Mouse (Mus musculus) frontal cortex, postnatal 25 days (tissue): ENCODE data around the gene Chrm1.
"Not testable (repeated sequence)": the region's sequence is repeated elsewhere in the genome, so short reads cannot be mapped to it uniquely, and the experiment has no call there.

Source experiments
- DNase-seq, 2 experiments: peaks; one replicate each; pipeline ENCODE4 v3.0.0; 2022; ENCODE audit warnings: low spot score in 2 of 2

The Chrm1 gene

DNA sequence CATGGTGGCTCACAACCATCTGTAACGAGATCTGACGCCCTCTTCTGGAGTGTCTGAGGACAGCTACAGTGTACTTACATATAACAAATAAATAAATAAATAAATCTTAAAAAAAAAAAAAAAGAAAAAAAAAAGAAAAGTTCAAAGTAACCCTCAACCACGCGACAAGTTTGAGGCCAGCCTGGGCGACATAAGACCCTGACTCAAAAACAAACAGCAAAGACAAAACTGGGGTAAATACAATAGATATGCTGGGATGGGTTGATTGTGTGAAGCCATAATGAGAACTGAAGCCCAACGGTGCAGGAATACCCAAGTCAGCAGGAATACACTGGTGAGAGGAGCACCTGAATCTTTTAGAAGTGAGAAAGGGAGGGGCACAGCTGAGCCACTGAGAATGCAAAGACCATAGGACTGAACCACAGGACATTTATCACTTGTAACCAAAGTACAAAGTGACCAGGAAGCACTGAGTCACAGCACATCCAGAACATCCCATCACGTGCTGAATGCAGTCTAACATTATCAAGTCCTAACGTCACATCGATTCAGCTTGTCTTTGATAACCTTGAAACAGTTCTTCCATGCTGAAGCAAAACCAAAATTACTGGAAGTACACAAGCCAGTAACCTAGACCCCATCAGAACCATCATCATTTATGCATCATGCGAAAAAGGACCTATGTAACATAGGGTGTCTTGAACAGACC is 53.3 kb downstream of the Chrm1 start:
- no peak for DNase-seq

DNA sequence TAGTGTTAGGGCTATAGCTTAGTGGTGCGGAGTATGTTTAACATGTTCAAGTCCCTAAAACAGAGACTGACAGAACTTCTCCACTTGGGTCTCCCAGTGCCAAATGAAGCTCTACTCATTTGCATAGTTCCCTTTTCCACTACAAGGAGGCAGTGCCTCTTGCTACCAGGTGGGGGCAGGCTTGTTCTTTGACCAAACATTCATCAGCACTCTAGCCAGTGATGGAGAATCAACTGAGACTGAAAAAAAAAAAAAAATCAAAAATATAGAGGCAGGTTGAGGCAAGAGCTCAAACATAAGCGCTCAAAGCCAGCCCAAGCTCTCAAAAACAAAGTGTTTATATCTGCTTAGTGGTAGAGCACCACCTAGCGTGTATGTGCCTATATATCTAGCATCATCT is 54.8 kb downstream of the Chrm1 start:
- DNase-seq = no peak

DNA sequence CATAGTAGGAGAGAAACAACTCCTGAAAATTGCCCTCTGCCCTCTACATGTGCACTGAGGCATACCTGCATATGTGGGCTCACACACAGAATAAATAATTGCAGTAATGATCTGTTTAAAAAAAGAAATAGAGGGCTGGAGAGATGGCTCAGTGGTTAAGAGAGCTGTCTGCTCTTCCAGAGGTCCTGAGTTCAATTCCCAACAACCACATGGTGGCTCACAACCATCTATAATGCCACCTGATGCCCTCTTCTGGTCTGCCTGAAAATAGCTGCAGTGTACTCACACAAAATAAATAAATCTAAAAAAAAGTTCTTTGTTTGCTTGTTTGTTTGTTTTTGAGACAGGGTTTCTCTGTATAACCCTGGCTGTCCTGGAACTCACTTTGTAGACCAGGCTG is 55.4 kb downstream of the Chrm1 start:
- not testable (repeated sequence) for DNase-seq

DNA sequence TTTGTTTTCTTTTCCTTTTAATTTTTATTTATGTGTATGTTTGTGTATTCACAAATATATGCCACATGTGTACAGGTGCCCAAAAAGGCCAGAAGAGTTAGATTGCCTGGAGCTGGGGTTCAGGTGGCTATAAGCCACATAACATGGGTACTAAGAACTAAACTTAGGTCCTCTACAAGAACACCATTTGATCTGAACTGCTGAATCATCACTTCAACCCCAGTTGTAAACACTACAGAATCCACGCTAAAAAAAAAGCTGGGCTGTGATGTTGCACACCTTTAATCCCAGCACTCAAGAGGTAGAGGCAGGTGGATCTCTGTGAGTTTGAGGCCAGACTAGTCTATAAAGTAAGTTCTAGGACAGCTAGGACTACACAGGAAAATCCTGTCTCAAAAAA is 57.8 kb downstream of the Chrm1 start:
- DNase-seq = no peak

- DNase-seq = no peak
These were observed 58.4 kb downstream of the Chrm1 start for GRCm38 (mm10) chr19:8722021-8722420.

DNA sequence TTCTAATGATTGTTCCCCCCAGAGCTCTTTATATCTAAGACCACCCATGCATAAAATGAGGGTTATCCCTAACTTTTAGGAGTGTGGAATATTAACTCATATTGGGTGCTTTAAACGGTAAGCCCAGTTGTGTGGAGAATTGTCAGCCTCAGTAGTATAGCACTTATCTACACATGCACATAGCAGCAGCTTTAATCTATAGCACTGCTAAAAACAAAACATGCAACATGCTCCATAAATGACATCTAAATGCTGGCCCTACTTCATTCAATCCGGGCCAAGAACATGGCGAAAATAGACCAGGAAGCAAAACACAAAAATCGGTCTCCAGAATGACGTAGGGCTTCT is 58.9 kb downstream of the Chrm1 start:
- no peak for DNase-seq

- DNase-seq = peak; percentile 89 to 96
These were observed 59.5 kb downstream of the Chrm1 start, which contains the start of gene Slc3a2 for GRCm38 (mm10) chr19:8722907-8723573. TSS of gene Slc3a2 (minus strand) at chr19:8723369.

GRCm38 (mm10) chr19:8723574-8724346 is 60.2 kb downstream of the Chrm1 start:
- DNase-seq = no peak

DNA sequence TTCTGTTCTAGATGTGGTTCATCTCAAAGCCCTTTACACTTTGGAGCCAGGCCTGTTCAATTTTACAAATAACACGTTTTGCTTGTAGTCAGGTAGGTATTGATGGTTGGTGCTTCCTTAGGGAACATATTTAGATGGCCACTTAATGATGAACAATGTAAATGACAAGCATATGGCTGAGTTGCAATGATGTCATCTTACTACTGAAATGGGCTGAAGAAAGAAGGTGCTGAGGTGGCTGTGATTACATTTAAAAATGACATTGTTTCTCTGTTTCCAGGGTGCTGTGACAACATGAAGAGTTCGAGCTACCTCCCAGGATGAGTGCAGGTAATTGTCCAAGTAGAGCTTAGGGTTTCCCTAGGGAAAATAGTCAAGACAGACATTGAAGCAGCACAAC is 60.8 kb downstream of the Chrm1 start:
- DNase-seq = no peak

- no peak for DNase-seq
These were observed 61.6 kb downstream of the Chrm1 start for GRCm38 (mm10) chr19:8725081-8725613.

DNA sequence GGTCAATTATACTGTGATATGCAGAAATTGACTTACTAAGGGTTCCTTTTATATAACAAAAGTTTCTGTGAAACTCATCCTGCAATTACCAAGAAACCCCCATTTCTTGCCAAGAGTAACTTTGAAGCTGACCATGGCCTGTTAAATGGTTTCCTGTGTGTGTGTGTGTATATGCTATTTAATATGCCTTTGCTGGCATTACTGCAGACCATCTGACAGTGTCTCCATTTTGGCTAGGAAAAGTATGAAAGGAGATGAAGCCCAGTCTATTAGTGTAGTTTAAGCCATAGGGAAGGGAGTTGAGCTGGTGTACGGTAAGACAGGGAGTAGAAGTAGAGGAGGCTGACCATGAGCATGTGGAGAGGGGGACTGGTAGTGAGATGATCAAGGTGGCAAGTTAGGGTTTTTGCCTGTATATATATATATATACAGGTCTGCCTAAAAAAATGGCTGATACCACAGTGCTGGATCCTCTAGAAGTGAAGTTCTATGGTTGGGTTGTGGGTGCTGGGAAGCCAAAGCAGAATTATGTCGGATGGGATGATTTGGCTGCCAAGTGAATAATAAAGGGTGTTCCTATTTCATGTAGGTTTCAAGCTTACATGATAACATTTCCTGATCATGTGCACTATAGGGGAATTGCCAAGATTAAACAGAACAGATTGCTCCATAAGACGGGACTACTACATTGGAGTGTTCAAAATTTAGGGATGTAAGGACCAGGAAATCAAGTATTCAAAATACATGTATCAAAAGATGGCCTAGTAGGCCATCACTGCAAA is 63.2 kb downstream of the Chrm1 start:
- no peak for DNase-seq

- no peak for DNase-seq
These were observed 64.0 kb downstream of the Chrm1 start for GRCm38 (mm10) chr19:8727495-8728114.

GRCm38 (mm10) chr19:8728335-8729099 is 64.9 kb downstream of the Chrm1 start:
- DNase-seq = not testable (repeated sequence)
